Mouse (Mus musculus): ENCODE results near the gene Ddx3y. TPM values are rescaled to one million over a fixed set of nuclear protein-coding genes. Genes with fewer than 3 reads are reported as not detected.
A peak's percentile ranks its signal among the peaks of the same experiment; 100 is the strongest.

The Ddx3y gene
- total RNA-seq (2021), result 10 to 100 TPM in 1 of 2 experiments, not detected in 1; 58.1 TPM

- intact Hi-C loops (cut with DNase I), result no loop called here
- peak in 1 of 2 experiments; percentile 84 for DNase-seq
These were observed at the start of gene Ddx3y for GRCm38 (mm10) chrY:1286171-1286795. Ddx3y (minus strand) TSS chrY:1286629.

GRCm38 (mm10) chrY:1293708-1294107 is 7.3 kb upstream of the Ddx3y start:
- intact Hi-C loops (cut with DNase I), result no loop called here
- DNase-seq, result no peak

DNA sequence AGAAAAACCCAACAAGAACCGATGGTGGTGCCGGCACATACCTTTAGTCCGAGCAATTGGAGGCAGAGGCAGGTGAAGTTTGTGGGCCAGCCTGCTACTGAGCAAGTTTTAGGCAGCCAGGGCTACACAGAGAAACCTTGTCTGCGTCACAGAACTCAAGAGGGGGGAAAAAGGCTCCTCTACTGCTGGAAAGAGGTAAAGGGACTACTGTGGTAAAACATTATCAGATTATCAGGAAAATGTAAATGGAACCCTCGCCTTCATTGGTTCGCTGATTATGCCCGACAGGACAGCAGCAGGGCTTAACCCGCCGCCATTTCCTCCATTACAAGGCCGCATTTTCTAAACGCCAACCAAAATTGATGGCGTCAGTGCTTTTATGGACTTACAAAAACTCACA is 694 bp downstream of the Ddx3y start:
- peak in 1 of 2 experiments; percentile 37 for DNase-seq
- intact Hi-C loops (cut with DNase I), result no loop called here

DNA sequence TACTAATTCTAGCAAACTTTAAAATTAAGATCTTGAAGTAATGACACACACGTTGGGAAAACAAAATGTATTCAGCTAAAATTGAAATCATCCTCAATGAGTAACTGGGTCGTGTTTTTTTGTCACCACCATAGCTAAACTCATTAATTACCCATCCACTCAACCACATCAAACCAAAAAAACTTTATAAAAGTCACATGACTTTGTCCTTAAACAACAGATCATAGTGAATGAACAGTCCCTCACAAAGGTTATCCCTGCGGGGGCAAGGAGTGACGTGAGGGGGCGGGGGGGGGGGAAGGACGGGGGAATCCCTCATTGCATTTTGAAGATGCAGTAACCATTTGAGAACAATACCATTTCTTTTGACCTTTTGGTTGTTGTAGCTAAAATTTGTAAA is 40.3 kb downstream of the Ddx3y start:
- intact Hi-C loops (cut with DNase I), result no loop called here
- DNase-seq, result no peak

- DNase-seq, result peak in 1 of 2 experiments; percentile 74
- intact Hi-C loops (cut with DNase I), result no loop called here
These were observed 41.0 kb downstream of the Ddx3y start, which contains the start of gene Uty for GRCm38 (mm10) chrY:1245426-1245863. Uty (minus strand) TSS chrY:1245759.

DNA sequence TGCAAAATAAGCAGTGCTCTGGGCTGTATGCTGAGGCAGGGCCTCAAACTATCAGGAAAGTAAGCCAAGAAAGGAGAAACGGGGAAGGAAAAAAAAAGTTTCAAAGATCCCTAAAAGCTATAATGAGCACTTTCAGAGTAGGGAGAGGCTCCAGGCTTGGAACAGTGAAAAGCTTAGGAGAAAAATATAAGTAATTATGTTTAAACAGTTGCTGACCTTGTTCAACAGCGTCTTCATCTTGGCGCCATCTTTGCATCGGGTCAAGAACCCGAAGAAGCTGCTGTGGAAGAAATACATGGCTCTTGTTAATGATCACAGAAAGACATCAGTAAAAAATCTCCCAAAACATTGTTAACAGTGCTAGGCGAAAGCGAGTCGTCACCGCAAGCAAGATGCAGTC is 41.5 kb downstream of the Ddx3y start:
- DNase-seq, result peak in 1 of 2 experiments; percentile 11
- intact Hi-C loops (cut with DNase I), result no loop called here

- intact Hi-C loops (cut with DNase I), result no loop called here
- DNase-seq, result no peak
These were observed 42.0 kb downstream of the Ddx3y start for GRCm38 (mm10) chrY:1244421-1244820.

DNA sequence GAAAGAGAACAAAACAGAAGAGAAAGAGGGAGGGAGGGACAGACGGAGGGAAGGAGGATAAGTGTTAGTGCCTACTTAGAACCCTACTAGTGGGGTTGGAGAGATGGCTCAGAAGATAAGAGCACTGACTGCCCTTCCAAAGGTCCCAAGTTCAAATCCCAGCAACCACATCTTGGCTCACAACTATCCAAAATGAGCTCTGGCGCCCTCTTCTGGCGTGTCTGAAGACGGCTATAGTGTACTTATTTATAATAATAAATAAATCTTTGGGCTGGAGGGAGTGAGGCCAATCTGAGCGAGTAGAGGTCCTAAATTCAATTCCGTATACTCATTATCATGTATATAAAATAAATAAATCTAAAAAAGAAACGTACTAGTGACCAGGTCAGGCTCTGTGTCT is 66.4 kb downstream of the Ddx3y start:
- intact Hi-C loops (cut with DNase I), result no loop called here
- no peak for DNase-seq

Other genes starting within 250 kb of the Ddx3y start
- 10 to 100 TPM in 1 of 2 experiments, not detected in 1; 24.1 TPM for gene Uty, start 40.9 kb downstream of the Ddx3y start, total RNA-seq (2021)
- gene Usp9y, start 173.2 kb upstream of the Ddx3y start, total RNA-seq (2021), result not detected